Mouse (Mus musculus) lung, embryonic 15.5 days (tissue): ENCODE data around the gene Wee1. TPM values are rescaled to one million over a fixed set of nuclear protein-coding genes. Genes with fewer than 3 reads are reported as not detected.
"Not testable (repeated sequence)": the region's sequence is repeated elsewhere in the genome, so short reads cannot be mapped to it uniquely, and the experiment has no call there.

Experiments used
- ATAC-seq: fragments of 200-750 bp; cut with Nextera tagmentation; 2 replicates; pipeline ENCODE4 v1.8.0; 2017; ENCODE audit warnings: moderate number of reproducible peaks, borderline replicate concordance; ENCODE audit not compliant: low FRiP score, low TSS enrichment; ENCODE audit errors: extremely low read depth
- H3K27ac ChIP-seq: fragments of 300-500 bp; sonication (generic); 2 replicates; pipeline ENCODE4 v1.5.1; 2015; ENCODE audit warnings: moderate library complexity, mild to moderate bottlenecking, inconsistent platforms
- H3K27me3 ChIP-seq: fragments of 300-500 bp; sonication (generic); 2 replicates; pipeline ENCODE4 v1.6.1; 2015; ENCODE audit warnings: inconsistent platforms
- H3K36me3 ChIP-seq: fragments of 300-500 bp; sonication (generic); 2 replicates; pipeline ENCODE4 v1.6.1; 2015; ENCODE audit warnings: inconsistent platforms
- H3K4me1 ChIP-seq: fragments of 300-500 bp; sonication (generic); 2 replicates; pipeline ENCODE4 v1.6.1; 2015; ENCODE audit warnings: inconsistent platforms
- H3K4me2 ChIP-seq: fragments of 300-500 bp; sonication (generic); 2 replicates; pipeline ENCODE4 v1.6.1; 2015; ENCODE audit warnings: inconsistent platforms, mild to moderate bottlenecking, moderate library complexity
- H3K4me3 ChIP-seq: fragments of 300-500 bp; sonication (generic); 2 replicates; pipeline ENCODE4 v1.5.1; 2015; ENCODE audit warnings: mild to moderate bottlenecking, inconsistent platforms
- H3K9ac ChIP-seq: fragments of 300-500 bp; sonication (generic); 2 replicates; pipeline ENCODE4 v1.6.1; 2015; ENCODE audit warnings: inconsistent platforms
- H3K9me3 ChIP-seq: fragments of 300-500 bp; sonication (generic); 2 replicates; pipeline ENCODE4 v1.6.1; 2016; ENCODE audit warnings: inconsistent platforms
- WGBS: fragments of 180-500 bp; shearing (Covaris S2); methylation state at CpG from one replicate; pipeline ENCODE4 v1.1.7; 2015; 5-methylcytosine and 5-hydroxymethylcytosine counted together
- polyA plus RNA-seq: library from polyadenylated mRNA; unstranded; fragments of >200 nt; fragmentation: Nextera tagmentation; extraction: Ambion mirVana; gene quantifications from 2 replicates; pipeline ENCODE4 v1.2.1, GENCODE M21; 2015

The Wee1 gene
- polyA plus RNA-seq, 1 experiment from 2014 or later: 31.4 TPM

- WGBS: 32% methylated on average over 12 of the region's 12 CpGs
These were observed 2.2 kb downstream of the Wee1 start for GRCm38 (mm10) chr7:110123844-110124555.

GRCm38 (mm10) chr7:110128566-110128965 lies 6.7 kb downstream of the Wee1 start:
- 75% methylated on average over 2 of the region's 2 CpGs for WGBS
- Histone ChIP-seq H3K27me3 (no peaks in the 10 kb centered on the region), H3K9me3 (no peaks in the 10 kb centered on the region), H3K4me1 (peaks cover 7% of the 10 kb centered on the region), H3K36me3 (peaks cover 64% of the 10 kb centered on the region), H3K4me2 (no peak overlapping the region), H3K4me3 (no peak overlapping the region), H3K27ac (no peak overlapping the region), H3K9ac (no peak overlapping the region)
- ATAC-seq: no peak

More at GRCm38 (mm10) chr7:110123844-110124555, 2.2 kb downstream of the Wee1 start:
- H3K4me3 ChIP-seq: peak overlapping the region; percentile 98
- ATAC-seq: no peak
- H3K36me3 ChIP-seq: peaks cover 22% of the 10 kb centered on the region
- H3K4me1 ChIP-seq: peaks cover 16% of the 10 kb centered on the region
- no peaks in the 10 kb centered on the region for H3K9me3 ChIP-seq
- no peaks in the 10 kb centered on the region for H3K27me3 ChIP-seq
- peak overlapping the region; percentile 98 for H3K27ac ChIP-seq
- H3K9ac ChIP-seq: peak overlapping the region; percentile 94
- H3K4me2 ChIP-seq: peak overlapping the region; percentile 57

- H3K9ac ChIP-seq, ATAC-seq: not testable (repeated sequence)
- 80% methylated on average over 2 of the region's 2 CpGs for WGBS
These were observed 10.4 kb downstream of the Wee1 start for GRCm38 (mm10) chr7:110132272-110132671.

GRCm38 (mm10) chr7:110133988-110134387 lies 12.1 kb downstream of the Wee1 start:
- Histone ChIP-seq H3K27me3 (no peaks in the 10 kb centered on the region), H3K9me3 (no peaks in the 10 kb centered on the region), H3K4me1 (no peaks in the 10 kb centered on the region), H3K4me2 (no peak overlapping the region), H3K36me3 (peaks cover 92% of the 10 kb centered on the region), H3K27ac (no peak overlapping the region), H3K9ac (no peak overlapping the region), H3K4me3 (no peak overlapping the region)
- 90% methylated on average over 5 of the region's 5 CpGs for WGBS
- no peak for ATAC-seq

More at GRCm38 (mm10) chr7:110132272-110132671, 10.4 kb downstream of the Wee1 start:
- H3K4me1 ChIP-seq, H3K4me2 ChIP-seq, H3K9me3 ChIP-seq, H3K27ac ChIP-seq, H3K4me3 ChIP-seq, H3K27me3 ChIP-seq: not testable (repeated sequence)
- peaks cover 88% of the 10 kb centered on the region for H3K36me3 ChIP-seq

- Histone ChIP-seq H3K27me3 (no peaks in the 10 kb centered on the region), H3K27ac (no peak overlapping the region), H3K9me3 (no peaks in the 10 kb centered on the region), H3K4me3 (no peak overlapping the region), H3K9ac (no peak overlapping the region), H3K4me2 (no peak overlapping the region), H3K4me1 (no peaks in the 10 kb centered on the region), H3K36me3 (peaks cover 94% of the 10 kb centered on the region)
- ATAC-seq: no peak
- 77% methylated on average over 2 of the region's 2 CpGs for WGBS
These were observed 16.7 kb downstream of the Wee1 start for GRCm38 (mm10) chr7:110138538-110138937.

- no peak for ATAC-seq
- Histone ChIP-seq H3K9me3 (no peaks in the 10 kb centered on the region), H3K4me2 (no peak overlapping the region), H3K9ac (no peak overlapping the region), H3K36me3 (peaks cover 67% of the 10 kb centered on the region), H3K27me3 (no peaks in the 10 kb centered on the region), H3K27ac (no peak overlapping the region), H3K4me3 (no peak overlapping the region), H3K4me1 (no peaks in the 10 kb centered on the region)
- 90% methylated on average over 1 of the region's 1 CpGs for WGBS
These were observed 22.0 kb downstream of the Wee1 start for GRCm38 (mm10) chr7:110143863-110144262.

- 84% methylated on average over 5 of the region's 5 CpGs for WGBS
- H3K27me3 ChIP-seq: no peaks in the 10 kb centered on the region
- H3K9me3 ChIP-seq: no peaks in the 10 kb centered on the region
- H3K9ac ChIP-seq: no peak overlapping the region
- H3K27ac ChIP-seq: no peak overlapping the region
- ATAC-seq: no peak
- H3K4me3 ChIP-seq: no peak overlapping the region
- peaks cover 19% of the 10 kb centered on the region for H3K4me1 ChIP-seq
- 0 out of 2 replicates have a peak, but pooled peaks cover under 1% of the 10 kb centered on the region for H3K36me3 ChIP-seq
- H3K4me2 ChIP-seq: no peak overlapping the region
These were observed 31.0 kb downstream of the Wee1 start for GRCm38 (mm10) chr7:110152891-110153290.

GRCm38 (mm10) chr7:110156712-110157260 lies 34.9 kb downstream of the Wee1 start:
- Histone ChIP-seq H3K4me1 (peaks cover 30% of the 10 kb centered on the region), H3K27me3 (no peaks in the 10 kb centered on the region), H3K9me3 (no peaks in the 10 kb centered on the region), H3K4me3 (no peak overlapping the region), H3K4me2 (peak overlapping the region; percentile 14), H3K27ac (peak overlapping the region; percentile 72), H3K9ac (no peak overlapping the region), H3K36me3 (no peaks in the 10 kb centered on the region)
- peak; percentile 44; the same call in 1 of the 2 replicates for ATAC-seq
- WGBS: 22% methylated on average over 4 of the region's 4 CpGs

- WGBS: 5% methylated on average over 7 of the region's 7 CpGs
These were observed 35.5 kb downstream of the Wee1 start for GRCm38 (mm10) chr7:110157261-110157910.

GRCm38 (mm10) chr7:110158073-110158472 lies 36.2 kb downstream of the Wee1 start:
- Histone ChIP-seq H3K27me3 (no peaks in the 10 kb centered on the region), H3K36me3 (no peaks in the 10 kb centered on the region), H3K9me3 (no peaks in the 10 kb centered on the region), H3K4me3 (no peak overlapping the region), H3K4me2 (no peak overlapping the region), H3K27ac (peak overlapping the region; percentile 72), H3K4me1 (peaks cover 30% of the 10 kb centered on the region), H3K9ac (no peak overlapping the region)
- 23% methylated on average over 3 of the region's 3 CpGs for WGBS
- no peak for ATAC-seq

More at GRCm38 (mm10) chr7:110157261-110157910, 35.5 kb downstream of the Wee1 start:
- peak overlapping the region; percentile 14 for H3K4me2 ChIP-seq
- H3K27me3 ChIP-seq: no peaks in the 10 kb centered on the region
- peak overlapping the region; percentile 72 for H3K27ac ChIP-seq
- no peak overlapping the region for H3K9ac ChIP-seq
- H3K9me3 ChIP-seq: no peaks in the 10 kb centered on the region
- ATAC-seq: peak; percentile 61; the same call in 1 of the 2 replicates
- no peaks in the 10 kb centered on the region for H3K36me3 ChIP-seq
- no peak overlapping the region for H3K4me3 ChIP-seq
- H3K4me1 ChIP-seq: peaks cover 30% of the 10 kb centered on the region

GRCm38 (mm10) chr7:110160109-110160508 lies 38.3 kb downstream of the Wee1 start:
- ATAC-seq, H3K9me3 ChIP-seq, H3K4me2 ChIP-seq, H3K36me3 ChIP-seq, H3K27me3 ChIP-seq, H3K9ac ChIP-seq, H3K4me3 ChIP-seq, H3K27ac ChIP-seq: not testable (repeated sequence)
- H3K4me1 ChIP-seq: peaks cover 30% of the 10 kb centered on the region

- H3K4me1 ChIP-seq: peaks cover 30% of the 10 kb centered on the region
- no peak overlapping the region for H3K9ac ChIP-seq
- H3K36me3 ChIP-seq: no peaks in the 10 kb centered on the region
- H3K4me2 ChIP-seq: no peak overlapping the region
- H3K27ac ChIP-seq: no peak overlapping the region
- no peaks in the 10 kb centered on the region for H3K27me3 ChIP-seq
- no peak for ATAC-seq
- no peak overlapping the region for H3K4me3 ChIP-seq
- no peaks in the 10 kb centered on the region for H3K9me3 ChIP-seq
These were observed 38.8 kb downstream of the Wee1 start for GRCm38 (mm10) chr7:110160601-110161000.
